Mouse (Mus musculus): ENCODE measurements around the gene Rab35.

GRCm38 (mm10) chr5:115619690-115620089 is 12.0 kb upstream of the Rab35 start:
- TF ChIP-seq TAL1 (IDR thresholded peaks at IDR 0.05; ENCODE audit: low read length): no peak
- TF ChIP-seq GATA1 (IDR thresholded peaks at IDR 0.05; ENCODE audit: low read length): no peak

All from erythroblast, embryonic 14.5 days (primary cell).